Mouse (Mus musculus) erythroblast, adult 5-6 weeks (primary cell): ENCODE results near the gene Tmem178. TPM values are rescaled to one million over a fixed set of nuclear protein-coding genes. Genes with fewer than 3 reads are reported as not detected.
"Not testable (repeated sequence)": the region's sequence is repeated elsewhere in the genome, so short reads cannot be mapped to it uniquely, and the experiment has no call there.

ENCODE experiments used
- ATAC-seq: replicated peaks from 2 replicates; pipeline ENCODE4 v1.8.0; 2016; ENCODE audit warnings: moderate number of reproducible peaks, mild to moderate bottlenecking, moderate TSS enrichment, inconsistent platforms; ENCODE audit not compliant: poor library complexity, low FRiP score, severe bottlenecking
- total RNA-seq, 2 experiments: library from RNA; stranded (forward) in 1 of 2; stranded (reverse) in 1 of 2; fragments of 150-400 nt in 1 of 2; fragments of 200-764, 138-1000 nt in 1 of 2; gene quantifications; 2 replicates each; pipeline versions ENCODE4 v1.2.3 to v1.2.4; 2015 to 2017; ENCODE audit warnings: low replicate concordance in 2 of 2

Tmem178 gene
- total RNA-seq, 2 experiments from 2014 or later = not detected

- no peak for ATAC-seq
Observed at GRCm38 (mm10) chr17:80941857-80942256, 2.6 kb upstream of the Tmem178 start.

- no peak for ATAC-seq
Observed at GRCm38 (mm10) chr17:80943835-80944529, 450 bp upstream of the Tmem178 start.

GRCm38 (mm10) chr17:80945510-80945909 is 1.1 kb downstream of the Tmem178 start:
- ATAC-seq = not testable (repeated sequence)

GRCm38 (mm10) chr17:80946091-80946885 is 1.9 kb downstream of the Tmem178 start:
- ATAC-seq = no peak

GRCm38 (mm10) chr17:80947075-80947960 is 2.9 kb downstream of the Tmem178 start:
- ATAC-seq = no peak

- no peak for ATAC-seq
Observed at GRCm38 (mm10) chr17:80949382-80949781, 5.0 kb downstream of the Tmem178 start.

- ATAC-seq = no peak
Observed at GRCm38 (mm10) chr17:80949895-80950294, 5.5 kb downstream of the Tmem178 start.

GRCm38 (mm10) chr17:80952305-80952704 is 7.9 kb downstream of the Tmem178 start:
- no peak for ATAC-seq

GRCm38 (mm10) chr17:80955415-80955814 is 11.0 kb downstream of the Tmem178 start:
- ATAC-seq = no peak

GRCm38 (mm10) chr17:80955998-80956811 is 11.8 kb downstream of the Tmem178 start:
- no peak for ATAC-seq

- no peak for ATAC-seq
Observed at GRCm38 (mm10) chr17:80958332-80958731, 13.9 kb downstream of the Tmem178 start.

GRCm38 (mm10) chr17:80959840-80960239 is 15.4 kb downstream of the Tmem178 start:
- no peak for ATAC-seq

- no peak for ATAC-seq
Observed at GRCm38 (mm10) chr17:80967475-80967874, 23.0 kb downstream of the Tmem178 start.

GRCm38 (mm10) chr17:80969643-80970619 is 25.5 kb downstream of the Tmem178 start:
- ATAC-seq = no peak

GRCm38 (mm10) chr17:80970716-80971115 is 26.3 kb downstream of the Tmem178 start:
- ATAC-seq = no peak

GRCm38 (mm10) chr17:80972891-80973290 is 28.5 kb downstream of the Tmem178 start:
- ATAC-seq = no peak

GRCm38 (mm10) chr17:80977245-80977644 is 32.8 kb downstream of the Tmem178 start:
- no peak for ATAC-seq

GRCm38 (mm10) chr17:80980096-80980495 is 35.7 kb downstream of the Tmem178 start:
- no peak for ATAC-seq
